Mouse (Mus musculus) lung, embryonic 15.5 days (tissue): ENCODE measurements at regions not wholly inside any gene's neighbourhood (a gene's known extent, or its start where the extent isn't known, plus 50 kb on each side); places are given as distances from the start of the nearest gene placed in this dataset. TPM values are rescaled to one million over a fixed set of nuclear protein-coding genes. Genes with fewer than 3 reads are reported as not detected.
"Not testable (repeated sequence)": the region's sequence is repeated elsewhere in the genome, so short reads cannot be mapped to it uniquely, and the experiment has no call there.

ENCODE experiments used
- ATAC-seq: fragments of 200-750 bp; cut with Nextera tagmentation; 2 replicates; pipeline ENCODE4 v1.8.0; 2017; ENCODE audit warnings: moderate number of reproducible peaks, borderline replicate concordance; ENCODE audit not compliant: low FRiP score, low TSS enrichment; ENCODE audit errors: extremely low read depth
- H3K27ac ChIP-seq: fragments of 300-500 bp; sonication (generic); 2 replicates; pipeline ENCODE4 v1.5.1; 2015; ENCODE audit warnings: moderate library complexity, mild to moderate bottlenecking, inconsistent platforms
- H3K27me3 ChIP-seq: fragments of 300-500 bp; sonication (generic); 2 replicates; pipeline ENCODE4 v1.6.1; 2015; ENCODE audit warnings: inconsistent platforms
- H3K36me3 ChIP-seq: fragments of 300-500 bp; sonication (generic); 2 replicates; pipeline ENCODE4 v1.6.1; 2015; ENCODE audit warnings: inconsistent platforms
- H3K4me1 ChIP-seq: fragments of 300-500 bp; sonication (generic); 2 replicates; pipeline ENCODE4 v1.6.1; 2015; ENCODE audit warnings: inconsistent platforms
- H3K4me2 ChIP-seq: fragments of 300-500 bp; sonication (generic); 2 replicates; pipeline ENCODE4 v1.6.1; 2015; ENCODE audit warnings: inconsistent platforms, mild to moderate bottlenecking, moderate library complexity
- H3K4me3 ChIP-seq: fragments of 300-500 bp; sonication (generic); 2 replicates; pipeline ENCODE4 v1.5.1; 2015; ENCODE audit warnings: mild to moderate bottlenecking, inconsistent platforms
- H3K9ac ChIP-seq: fragments of 300-500 bp; sonication (generic); 2 replicates; pipeline ENCODE4 v1.6.1; 2015; ENCODE audit warnings: inconsistent platforms
- H3K9me3 ChIP-seq: fragments of 300-500 bp; sonication (generic); 2 replicates; pipeline ENCODE4 v1.6.1; 2016; ENCODE audit warnings: inconsistent platforms
- WGBS: fragments of 180-500 bp; shearing (Covaris S2); methylation state at CpG from one replicate; pipeline ENCODE4 v1.1.7; 2015; 5-methylcytosine and 5-hydroxymethylcytosine counted together
- microRNA-seq: library from miRNA; unstranded; fragments of <30 nt; microRNA quantifications from one replicate; pipeline ENCODE4, GENCODE M21; 2016

- Histone ChIP-seq H3K27ac (no peak overlapping the region), H3K4me2 (no peak overlapping the region), H3K9me3 (no peaks in the 10 kb centered on the region), H3K4me3 (no peak overlapping the region), H3K4me1 (no peaks in the 10 kb centered on the region), H3K36me3 (no peaks in the 10 kb centered on the region), H3K27me3 (no peaks in the 10 kb centered on the region), H3K9ac (no peak overlapping the region)
- ATAC-seq = no peak
Observed at GRCm38 (mm10) chr12:15011091-15011490, 805.6 kb downstream of the Trib2 start.

- not testable (repeated sequence) for H3K9ac ChIP-seq
- WGBS = 24% methylated on average over 1 of the region's 1 CpGs
Observed at GRCm38 (mm10) chr12:15002401-15002800, 814.3 kb downstream of the Trib2 start.

More at GRCm38 (mm10) chr12:15002401-15002800, 814.3 kb downstream of the Trib2 start:
- H3K27me3 ChIP-seq, H3K36me3 ChIP-seq, H3K4me2 ChIP-seq, H3K27ac ChIP-seq, H3K4me3 ChIP-seq, ATAC-seq, H3K9me3 ChIP-seq, H3K4me1 ChIP-seq: not testable (repeated sequence)

Small RNA genes lying in the stretch of these regions (microRNA-seq; reads per million reads assigned to microRNA genes)
- gene Gm27682 = not detected
